Mouse (Mus musculus) thymus, adult 2 months (tissue): ENCODE measurements at regions not wholly inside any gene's neighbourhood (a gene's known extent, or its start where the extent isn't known, plus 50 kb on each side); places are given as distances from the start of the nearest gene placed in this dataset.

Experiments
- CTCF ChIP-seq: fragments of 200-500 bp; IDR thresholded peaks from 2 replicates; pipeline ENCODE4 v1.5.1; 2012; ENCODE audit warnings: mild to moderate bottlenecking, control low read depth, low read length, moderate library complexity, borderline replicate concordance; ENCODE audit not compliant: control insufficient read depth, poor library complexity, insufficient read depth; ENCODE audit errors: extremely low read depth
- POLR2A ChIP-seq: fragments of 200-500 bp; IDR thresholded peaks from 2 replicates; pipeline ENCODE4 v1.6.1; 2012; ENCODE audit warnings: mild to moderate bottlenecking, low read length, control low read depth, moderate library complexity; ENCODE audit not compliant: control insufficient read depth, poor library complexity, insufficient read depth; ENCODE audit errors: extremely low read depth

DNA sequence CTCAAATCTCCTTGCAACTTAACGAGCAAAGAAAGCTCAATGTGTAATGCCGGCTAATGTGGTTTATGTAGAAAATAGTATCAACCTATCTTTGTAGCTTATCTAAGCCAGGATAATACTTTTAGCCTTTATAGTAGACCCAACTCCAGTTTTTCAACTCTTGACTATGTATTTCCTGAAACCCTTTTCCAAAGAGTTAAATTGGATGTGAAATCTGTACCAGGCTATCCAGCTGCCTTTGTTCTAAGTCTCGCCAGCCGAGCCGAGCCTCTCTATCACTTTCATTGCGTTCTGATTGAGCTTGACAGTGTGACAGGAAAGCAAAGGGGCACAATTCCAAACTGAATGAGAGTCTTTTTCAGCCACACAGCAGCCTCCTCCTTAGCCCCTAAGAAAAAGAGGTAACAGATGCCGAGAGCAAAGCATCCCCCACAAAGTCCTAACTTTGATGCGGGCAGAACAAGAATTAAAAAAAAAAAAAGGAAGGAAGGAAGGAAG, 141.7 kb upstream of the Otx2 start:
- TF ChIP-seq POLR2A (no peak), CTCF (no peak)
